Mouse (Mus musculus) ES-Bruce4 (cell line): ENCODE results near the gene Rnf111. TPM values are rescaled to one million over a fixed set of nuclear protein-coding genes. Genes with fewer than 3 reads are reported as not detected.

ENCODE experiments used
- H3K27ac ChIP-seq: 2 replicates; pipeline ENCODE4 v1.5.1; 2012; ENCODE audit warnings: low read length, inconsistent platforms; ENCODE audit not compliant: insufficient read depth
- H3K27me3 ChIP-seq: 2 replicates; pipeline ENCODE4 v1.6.1; 2012; ENCODE audit warnings: mild to moderate bottlenecking, low read length, inconsistent platforms; ENCODE audit not compliant: control insufficient read depth, poor library complexity, insufficient read depth, severe bottlenecking
- H3K36me3 ChIP-seq: 2 replicates; pipeline ENCODE4 v1.6.1; 2012; ENCODE audit warnings: inconsistent platforms, mild to moderate bottlenecking, low read length, moderate library complexity; ENCODE audit not compliant: control insufficient read depth, poor library complexity, insufficient read depth, severe bottlenecking
- H3K4me1 ChIP-seq: one replicate; pipeline ENCODE4 v1.8.1; 2011; ENCODE audit warnings: low read length; ENCODE audit not compliant: control insufficient read depth, insufficient read depth
- H3K4me3 ChIP-seq: 2 replicates; pipeline ENCODE4 v1.5.1; 2011; ENCODE audit warnings: low read depth, mild to moderate bottlenecking, low read length
- H3K9ac ChIP-seq: 2 replicates; pipeline ENCODE4 v1.6.1; 2012; ENCODE audit warnings: low read depth, mild to moderate bottlenecking, inconsistent platforms; ENCODE audit not compliant: poor library complexity, severe bottlenecking
- H3K9me3 ChIP-seq: replicated peaks from 2 replicates; pipeline ENCODE4 v1.6.1; 2012; ENCODE audit warnings: mild to moderate bottlenecking, low read length, inconsistent platforms; ENCODE audit not compliant: control insufficient read depth, poor library complexity, insufficient read depth, severe bottlenecking
- CTCF ChIP-seq: IDR thresholded peaks from one replicate; pipeline ENCODE4 v1.8.1; 2011; ENCODE audit warnings: low read depth, low read length
- EP300 ChIP-seq: IDR thresholded peaks from 2 replicates; pipeline ENCODE4 v1.6.1; 2011; ENCODE audit warnings: low read depth, low read length; ENCODE audit not compliant: insufficient read depth
- POLR2A ChIP-seq: IDR thresholded peaks from one replicate; pipeline ENCODE4 v1.8.1; 2011; ENCODE audit warnings: low read length; ENCODE audit not compliant: insufficient read depth
- polyA plus RNA-seq: library from polyadenylated mRNA; stranded (reverse); fragments of >200 nt; gene quantifications from 2 replicates; pipeline ENCODE4 v1.2.4, GENCODE M21; 2011; ENCODE audit warnings: low read depth; ENCODE audit not compliant: missing spikeins, insufficient read depth, insufficient read length

The Rnf111 gene
- polyA plus RNA-seq, 1 experiment = 54.3 TPM

- H3K27ac ChIP-seq = no peak overlapping the region
- H3K27me3 ChIP-seq = no peaks in the 10 kb centered on the region
- H3K4me1 ChIP-seq = no peaks in the 10 kb centered on the region
- no peak for TF ChIP-seq EP300
- no peak for TF ChIP-seq CTCF
- TF ChIP-seq POLR2A = no peak
- no peaks in the 10 kb centered on the region for H3K9me3 ChIP-seq
- no peak overlapping the region for H3K4me3 ChIP-seq
- H3K9ac ChIP-seq = no peak overlapping the region
- no peaks in the 10 kb centered on the region for H3K36me3 ChIP-seq
Measured at GRCm38 (mm10) chr9:70520651-70521050, 17.1 kb upstream of the Rnf111 start.

- TF ChIP-seq POLR2A (no peak), EP300 (no peak), CTCF (no peak)
- Histone ChIP-seq H3K4me3 (no peak overlapping the region), H3K4me1 (no peaks in the 10 kb centered on the region), H3K27ac (no peak overlapping the region), H3K9ac (no peak overlapping the region), H3K27me3 (no peaks in the 10 kb centered on the region), H3K36me3 (no peaks in the 10 kb centered on the region), H3K9me3 (no peaks in the 10 kb centered on the region)
Measured at GRCm38 (mm10) chr9:70511681-70512080, 8.2 kb upstream of the Rnf111 start.

GRCm38 (mm10) chr9:70510998-70511583 is 7.6 kb upstream of the Rnf111 start:
- TF ChIP-seq CTCF (no peak), EP300 (no peak), POLR2A (no peak)
- Histone ChIP-seq H3K27me3 (no peaks in the 10 kb centered on the region), H3K4me1 (no peaks in the 10 kb centered on the region), H3K4me3 (no peak overlapping the region), H3K9me3 (no peaks in the 10 kb centered on the region), H3K9ac (no peak overlapping the region), H3K36me3 (no peaks in the 10 kb centered on the region), H3K27ac (no peak overlapping the region)

GRCm38 (mm10) chr9:70509906-70510525 is 6.5 kb upstream of the Rnf111 start:
- Histone ChIP-seq H3K36me3 (no peaks in the 10 kb centered on the region), H3K4me1 (no peaks in the 10 kb centered on the region), H3K27me3 (no peaks in the 10 kb centered on the region), H3K9me3 (no peaks in the 10 kb centered on the region), H3K4me3 (no peak overlapping the region), H3K9ac (no peak overlapping the region), H3K27ac (no peak overlapping the region)
- TF ChIP-seq POLR2A (no peak), CTCF (no peak), EP300 (no peak)

- Histone ChIP-seq H3K27ac (no peak overlapping the region), H3K9ac (no peak overlapping the region), H3K9me3 (no peaks in the 10 kb centered on the region), H3K36me3 (no peaks in the 10 kb centered on the region), H3K4me1 (no peaks in the 10 kb centered on the region), H3K27me3 (no peaks in the 10 kb centered on the region), H3K4me3 (no peak overlapping the region)
- TF ChIP-seq CTCF (no peak), POLR2A (no peak)
Measured at GRCm38 (mm10) chr9:70506787-70507186, 3.3 kb upstream of the Rnf111 start.

GRCm38 (mm10) chr9:70506186-70506585 is 2.7 kb upstream of the Rnf111 start:
- Histone ChIP-seq H3K27me3 (no peaks in the 10 kb centered on the region), H3K9me3 (no peaks in the 10 kb centered on the region), H3K4me3 (no peak overlapping the region), H3K4me1 (no peaks in the 10 kb centered on the region), H3K36me3 (no peaks in the 10 kb centered on the region), H3K9ac (no peak overlapping the region), H3K27ac (no peak overlapping the region)
- TF ChIP-seq CTCF = no peak
- no peak for TF ChIP-seq POLR2A
- no peak for TF ChIP-seq EP300
